Mouse (Mus musculus): Measurements from ENCODE around the gene Negr1.

Negr1 gene

DNA sequence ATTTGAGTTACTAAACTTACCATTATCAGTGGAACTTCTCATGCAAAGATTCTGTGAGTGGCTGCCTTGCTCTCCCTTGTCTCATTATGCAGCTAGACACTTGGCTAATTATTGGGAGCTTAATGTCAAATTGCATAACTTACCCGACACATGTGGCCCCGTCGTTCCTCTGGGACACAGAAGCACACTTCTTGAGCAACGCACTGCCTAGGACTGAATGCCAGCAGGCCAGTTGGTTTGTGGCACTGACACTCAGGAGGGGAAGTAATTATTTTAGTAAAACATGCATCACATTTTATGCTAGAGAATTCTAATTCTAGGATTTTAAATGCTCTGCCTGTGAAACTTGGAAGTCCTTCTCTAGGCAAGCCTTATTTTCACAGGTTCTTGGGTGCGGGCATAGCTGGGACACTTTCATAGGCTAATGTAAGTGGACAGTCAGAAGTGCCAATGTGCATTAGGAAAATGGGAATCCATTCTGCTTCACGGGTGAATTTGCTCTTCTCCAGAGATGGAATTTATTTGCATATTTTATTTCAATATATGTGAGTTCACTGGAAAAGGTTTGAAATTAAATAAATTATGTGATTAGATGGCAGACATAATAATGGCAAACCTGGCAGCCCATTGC is 234.6 kb downstream of the Negr1 start:
- no peak for DNase-seq (ENCODE audit: low read depth, low spot score)

DNA sequence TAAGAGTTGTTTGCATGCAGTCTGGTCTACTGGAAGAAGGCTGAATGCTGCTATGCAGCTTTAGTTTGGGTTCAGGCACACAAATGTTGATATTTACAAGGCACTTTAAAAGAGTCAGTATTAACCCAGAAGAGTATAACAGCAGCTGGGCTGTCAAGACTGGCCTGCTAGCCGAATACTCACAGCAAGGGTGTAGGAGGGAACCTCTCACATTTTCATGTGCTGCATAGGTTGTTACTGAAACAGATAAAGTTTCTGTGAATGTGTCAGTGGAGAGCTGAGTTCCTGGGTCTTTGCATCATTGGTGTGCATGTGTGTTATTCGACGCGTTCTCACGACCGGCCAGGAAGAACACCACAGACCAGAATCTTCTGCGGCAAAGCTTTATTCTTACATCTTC is 237.6 kb downstream of the Negr1 start:
- no peak for DNase-seq (ENCODE audit: low read depth, low spot score)

DNA sequence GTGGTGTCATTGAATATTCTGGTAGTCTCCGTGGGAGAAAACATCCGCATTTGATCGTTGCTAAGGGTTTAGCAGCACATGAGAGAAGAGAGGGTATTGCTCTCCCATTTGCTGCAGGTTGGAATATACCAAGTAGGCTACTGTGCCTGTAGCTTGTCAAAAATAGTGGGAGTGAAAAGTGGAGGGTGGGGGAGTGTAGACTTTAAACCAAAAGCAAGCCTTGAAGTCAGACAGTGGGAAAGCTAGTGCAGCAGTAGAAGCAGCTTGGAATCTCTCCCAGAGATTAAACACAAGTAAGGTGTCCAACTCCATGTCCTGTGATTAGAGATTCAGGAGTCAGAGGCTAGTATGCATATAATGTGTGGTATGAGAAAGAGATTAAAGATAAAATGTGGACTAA is 248.2 kb downstream of the Negr1 start:
- DNase-seq (ENCODE audit: low read depth, low spot score), result no peak

DNA sequence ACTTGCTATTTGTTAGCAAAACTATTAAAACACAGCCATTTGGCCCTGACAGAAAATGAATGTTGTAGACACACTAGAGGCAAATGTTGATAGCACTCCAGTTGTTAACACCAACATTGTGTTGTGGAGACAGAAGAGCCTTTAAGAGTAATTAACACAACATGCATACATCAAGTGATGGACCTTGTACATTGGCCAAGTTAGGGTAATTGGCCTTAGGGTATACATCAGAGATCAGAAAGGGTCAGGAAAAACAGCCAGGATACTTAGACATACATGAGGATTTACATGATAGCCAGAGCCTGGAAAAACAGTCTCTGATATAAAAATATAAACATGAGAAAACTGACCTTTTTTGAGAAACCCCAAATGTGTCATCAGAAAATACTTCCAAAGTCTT is 255.3 kb downstream of the Negr1 start:
- no peak for DNase-seq (ENCODE audit: low read depth, low spot score)

DNA sequence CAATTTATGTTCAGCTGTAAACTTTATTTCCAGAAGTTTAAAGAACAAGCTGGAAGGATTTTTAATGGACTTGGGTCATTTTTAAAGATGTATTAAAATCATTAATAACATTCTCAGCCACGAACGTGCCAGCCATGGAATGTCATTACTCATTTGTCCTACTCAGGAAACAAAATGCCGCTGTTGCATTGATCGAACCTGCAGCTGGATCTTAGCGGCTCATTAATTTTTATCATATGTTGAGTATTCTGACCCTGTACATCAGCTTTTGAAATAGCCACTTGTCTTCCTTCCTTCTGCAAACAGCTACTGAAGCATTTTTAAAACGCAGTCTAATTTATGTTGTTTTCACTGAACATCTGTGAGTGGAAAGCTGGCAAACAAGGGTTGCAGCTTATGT is 255.9 kb downstream of the Negr1 start:
- no peak for DNase-seq (ENCODE audit: low read depth, low spot score)

DNA sequence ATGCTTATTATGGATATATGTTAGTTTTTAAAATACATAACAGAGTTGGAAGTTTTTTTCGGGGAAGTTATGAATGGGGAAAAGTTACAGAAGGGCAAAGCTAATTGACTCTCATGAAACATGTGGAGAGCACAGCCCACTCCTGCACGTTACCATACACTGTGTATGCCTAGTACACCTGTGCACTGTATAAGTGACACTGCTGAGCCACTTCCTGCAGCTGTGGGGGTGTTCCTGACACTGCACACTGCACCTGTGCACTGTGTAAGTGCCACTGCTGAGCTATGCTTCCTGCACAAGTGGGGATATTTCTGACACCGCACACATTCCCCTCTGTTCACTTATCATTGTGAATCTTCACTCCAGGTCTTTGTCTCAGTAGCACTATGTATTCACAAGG is 261.4 kb downstream of the Negr1 start:
- DNase-seq (ENCODE audit: low read depth, low spot score), result no peak

DNA sequence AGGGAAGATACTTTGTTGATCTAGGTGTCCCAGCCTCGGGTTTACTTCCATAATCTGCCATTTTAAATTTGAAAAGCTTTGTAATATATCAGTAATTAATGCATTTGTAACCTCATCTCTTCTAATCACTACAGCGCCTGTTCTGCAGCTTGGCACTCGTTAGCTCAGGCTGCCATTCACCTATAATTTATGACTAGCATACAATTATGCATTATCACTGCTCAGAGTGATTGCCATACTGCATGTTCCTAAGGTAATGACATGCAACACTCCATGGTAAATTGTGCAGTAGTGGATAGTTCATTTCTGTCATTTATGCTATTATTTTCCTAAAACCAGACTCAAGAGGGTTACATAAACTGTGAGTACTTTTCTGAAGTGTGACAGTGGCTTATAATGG is 272.3 kb downstream of the Negr1 start:
- DNase-seq (ENCODE audit: low read depth, low spot score), result no peak

DNA sequence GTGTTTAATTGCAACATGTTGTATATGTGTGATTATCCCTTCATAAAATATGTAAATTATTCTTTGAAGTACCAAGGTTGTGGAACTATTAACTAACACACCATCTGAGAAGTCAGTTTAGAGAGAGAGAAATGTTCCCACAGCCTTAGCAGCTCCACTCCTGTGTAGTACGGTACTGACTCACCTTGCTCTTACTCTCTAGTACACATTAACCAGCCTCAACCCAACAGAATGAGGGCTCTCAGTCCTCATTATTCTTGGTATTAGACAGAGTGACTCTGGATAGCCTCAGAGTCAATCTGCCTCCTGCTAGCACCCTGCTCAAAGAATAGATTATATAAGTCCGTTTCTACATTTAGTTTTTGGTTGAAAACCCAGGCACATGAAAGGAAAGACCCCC is 277.0 kb downstream of the Negr1 start:
- no peak for DNase-seq (ENCODE audit: low read depth, low spot score)

DNA sequence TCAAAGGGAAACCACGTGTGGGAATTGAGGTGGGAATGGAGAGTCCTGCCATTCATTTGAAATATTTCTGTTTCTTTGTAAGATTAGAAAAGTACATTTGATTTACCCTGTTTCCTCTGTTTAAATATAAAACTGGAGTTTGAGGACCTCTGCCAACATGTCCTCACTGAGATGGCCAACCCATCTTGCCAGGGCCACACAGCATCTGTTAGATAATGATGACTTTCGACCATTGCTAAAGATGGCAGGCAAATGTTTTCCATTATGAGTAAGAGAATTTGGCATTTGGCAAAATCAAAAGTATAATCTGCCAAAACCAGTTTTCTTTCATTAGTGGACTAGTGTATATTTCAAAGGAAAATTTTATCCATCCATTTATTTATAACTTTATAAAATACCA is 286.8 kb downstream of the Negr1 start:
- no peak for DNase-seq (ENCODE audit: low read depth, low spot score)

DNA sequence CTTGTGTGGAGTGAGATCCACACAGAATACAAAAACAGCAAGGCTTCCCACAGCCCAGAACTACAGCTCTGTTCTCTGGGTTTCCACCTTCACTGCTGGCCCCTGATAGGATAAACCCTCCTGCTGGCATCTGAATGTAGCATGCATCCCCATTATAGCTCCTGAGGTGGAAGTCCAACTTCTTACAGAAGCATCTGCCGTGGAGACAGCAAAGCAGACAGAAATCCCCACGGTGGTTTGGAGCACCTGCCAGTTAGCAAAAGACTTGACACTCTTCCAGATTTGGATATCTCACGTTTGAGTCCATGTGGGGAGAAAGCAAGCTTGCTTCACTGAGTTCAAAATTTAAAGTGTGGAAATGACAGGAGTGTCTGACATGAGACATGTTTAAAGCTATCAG is 290.3 kb downstream of the Negr1 start:
- DNase-seq (ENCODE audit: low read depth, low spot score), result no peak

DNA sequence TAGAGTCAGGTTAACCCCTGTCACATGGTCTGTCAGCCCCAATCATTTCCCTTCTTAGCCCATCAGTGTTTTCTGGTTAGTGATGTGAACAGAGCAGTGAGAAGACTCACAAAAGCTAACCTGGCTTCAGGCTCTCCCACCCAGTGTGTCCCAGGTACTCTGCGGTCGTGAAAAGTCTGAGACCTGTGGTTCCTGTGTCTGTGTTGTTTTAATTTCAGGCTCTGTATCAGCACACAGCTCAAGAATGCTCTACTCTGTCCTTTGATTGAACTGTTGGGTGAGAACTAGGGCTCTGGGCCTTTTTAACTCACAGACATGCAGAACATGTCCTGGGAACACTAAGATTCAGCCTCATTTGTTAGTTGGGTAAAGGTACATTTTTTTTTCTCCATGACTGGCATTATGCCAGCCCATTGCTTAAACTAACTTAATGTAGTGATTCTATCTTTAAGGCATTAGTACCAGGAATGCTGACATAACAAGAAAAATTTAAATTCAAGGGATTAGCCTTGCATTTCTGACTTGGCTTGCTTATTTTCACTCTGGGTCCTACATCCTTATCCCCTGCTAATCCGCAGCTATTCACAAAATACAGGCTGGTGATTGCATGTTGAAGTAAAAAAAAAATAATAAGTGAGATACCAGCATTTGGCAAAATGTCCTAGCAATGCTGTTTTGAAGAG is 308.8 kb downstream of the Negr1 start:
- no peak for DNase-seq (ENCODE audit: low read depth, low spot score)

DNA sequence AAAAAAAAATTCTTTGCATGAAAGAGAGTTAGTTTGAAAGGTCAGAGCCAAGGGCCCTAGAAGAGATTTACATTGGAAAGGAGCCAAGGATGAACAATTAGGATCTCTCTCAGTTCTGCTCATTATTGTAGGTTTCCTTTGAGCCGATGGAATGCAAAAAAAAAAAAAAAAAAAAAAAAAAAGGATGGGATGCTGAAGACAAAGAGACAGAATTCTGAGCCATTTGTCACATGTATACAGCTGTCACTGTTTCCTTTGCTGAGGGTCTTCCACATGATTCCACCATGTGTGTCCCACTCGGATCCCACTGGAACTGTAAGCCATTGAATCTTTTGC is 309.3 kb downstream of the Negr1 start:
- DNase-seq (ENCODE audit: low read depth, low spot score), result no peak

DNA sequence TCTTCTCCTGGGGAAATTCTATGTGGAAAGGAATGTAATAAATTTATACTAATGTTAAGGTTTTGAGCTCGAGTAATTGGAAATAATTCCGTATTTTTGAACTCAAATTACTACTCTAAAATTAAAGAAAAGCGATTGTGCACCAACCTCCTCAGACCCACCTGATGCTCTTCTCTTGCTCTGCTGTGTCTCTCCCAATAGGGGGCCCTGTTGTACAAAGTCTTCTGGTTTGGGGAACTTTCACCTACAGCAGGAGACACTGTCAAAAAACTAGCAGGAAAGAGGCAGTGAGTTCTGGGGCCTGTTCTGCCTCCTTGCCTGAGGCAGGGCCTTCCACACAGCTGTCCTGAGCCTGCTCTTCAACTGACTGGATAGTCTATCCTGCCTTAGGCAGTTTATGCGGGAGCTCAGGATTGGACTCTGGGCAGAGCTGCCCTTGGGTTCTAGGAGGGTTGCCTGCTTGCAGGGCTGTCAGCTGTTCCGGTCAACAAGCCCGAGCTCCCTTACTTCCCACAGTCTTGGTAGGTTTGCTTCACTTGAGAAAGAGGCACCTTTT is 310.1 kb downstream of the Negr1 start:
- peak; percentile 26 for DNase-seq (ENCODE audit: low read depth, low spot score)

DNA sequence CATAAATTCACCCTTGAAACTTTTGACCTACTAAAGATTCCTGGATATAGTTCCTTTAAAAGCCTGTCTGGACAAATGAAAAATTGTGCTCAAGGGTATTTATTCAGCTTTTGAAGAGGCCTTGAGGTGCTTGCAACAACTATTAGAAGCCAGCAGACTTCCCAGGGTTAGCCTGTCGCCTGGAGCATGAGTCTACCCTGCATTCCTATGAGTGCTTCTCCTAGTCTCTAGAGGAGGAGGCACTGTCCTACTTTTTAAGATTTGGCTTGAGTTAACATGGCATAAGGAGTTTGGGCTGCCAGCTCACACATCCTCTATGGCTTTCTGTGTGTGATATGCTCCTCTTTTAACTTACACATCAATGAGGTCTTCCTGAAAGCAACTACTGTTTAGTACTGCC is 315.0 kb downstream of the Negr1 start:
- no peak for DNase-seq (ENCODE audit: low read depth, low spot score)

DNA sequence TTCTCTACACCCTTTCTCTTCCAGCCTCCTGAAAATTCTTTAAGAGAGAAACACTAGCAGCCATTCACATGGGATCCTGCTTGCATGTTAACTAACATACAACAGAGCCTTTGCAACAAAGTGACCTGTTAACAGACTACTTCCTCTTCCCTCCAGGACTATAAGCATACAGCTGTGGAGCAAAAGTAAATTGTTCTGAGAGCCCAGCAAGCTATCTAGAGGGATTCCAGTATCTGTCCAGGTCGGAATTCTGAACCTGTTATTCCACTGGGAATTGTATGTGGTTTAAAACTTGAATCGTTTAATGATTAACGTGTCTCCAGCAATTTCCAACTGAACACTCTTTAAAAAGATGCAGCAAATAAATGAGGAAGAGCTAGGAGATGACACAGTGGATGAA is 320.5 kb downstream of the Negr1 start:
- no peak for DNase-seq (ENCODE audit: low read depth, low spot score)

DNA sequence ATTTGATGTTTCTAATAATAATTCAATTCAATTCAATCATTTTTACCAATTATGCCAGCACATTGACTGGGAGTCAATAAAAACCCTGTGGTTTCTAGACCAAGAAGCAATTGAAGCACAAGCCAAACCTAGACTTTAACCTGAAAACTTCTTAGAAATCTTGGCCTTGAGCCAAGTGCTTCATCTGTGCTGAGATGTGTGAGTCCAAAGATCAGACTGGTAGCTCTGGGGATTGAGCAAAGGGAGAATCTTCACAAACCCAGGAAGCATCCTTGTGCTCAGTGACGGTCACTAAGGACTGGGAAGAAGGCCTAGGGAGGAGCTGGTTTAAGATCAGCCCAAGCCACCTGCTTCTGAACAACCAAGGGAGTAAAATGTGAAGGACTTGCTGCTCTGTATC is 322.3 kb downstream of the Negr1 start:
- no peak for DNase-seq (ENCODE audit: low read depth, low spot score)

DNA sequence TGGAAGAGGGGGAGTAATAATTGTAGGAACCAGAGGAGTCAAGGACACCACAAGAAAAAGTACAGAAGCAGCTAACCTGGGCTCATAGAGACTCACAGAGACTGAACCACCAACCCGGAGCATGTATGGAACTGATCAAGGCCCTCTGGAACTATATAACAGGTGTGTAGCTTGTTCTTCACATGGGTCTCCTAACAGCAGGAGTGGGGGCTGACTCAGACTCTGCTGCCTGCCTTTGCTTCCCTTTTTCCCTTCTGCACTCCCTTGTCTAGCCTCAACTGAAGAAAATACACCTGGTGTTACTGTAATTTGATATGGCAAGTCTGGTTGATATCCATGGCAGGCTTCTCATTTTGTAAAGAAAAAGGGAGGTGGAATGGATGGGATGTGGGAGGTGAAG is 324.1 kb downstream of the Negr1 start:
- no peak for DNase-seq (ENCODE audit: low read depth, low spot score)

DNA sequence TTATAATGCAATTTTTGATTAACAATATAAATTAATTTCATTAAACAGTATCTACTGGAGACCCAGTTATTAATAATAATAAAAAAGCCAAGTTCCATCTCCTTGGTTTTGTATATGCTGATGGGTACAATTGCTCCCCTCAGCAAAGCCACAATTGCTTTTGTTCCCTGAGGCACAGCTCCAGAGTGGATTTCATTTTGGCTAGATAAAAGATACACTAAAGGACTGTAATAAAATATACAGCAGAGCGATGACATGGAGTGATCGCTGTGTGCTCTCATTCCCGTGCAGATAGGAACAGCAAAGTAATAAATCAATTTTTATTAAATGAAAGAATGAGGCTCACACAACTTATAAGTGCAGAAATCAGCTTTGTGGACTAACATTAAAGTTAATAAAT is 325.3 kb downstream of the Negr1 start:
- no peak for DNase-seq (ENCODE audit: low read depth, low spot score)

DNA sequence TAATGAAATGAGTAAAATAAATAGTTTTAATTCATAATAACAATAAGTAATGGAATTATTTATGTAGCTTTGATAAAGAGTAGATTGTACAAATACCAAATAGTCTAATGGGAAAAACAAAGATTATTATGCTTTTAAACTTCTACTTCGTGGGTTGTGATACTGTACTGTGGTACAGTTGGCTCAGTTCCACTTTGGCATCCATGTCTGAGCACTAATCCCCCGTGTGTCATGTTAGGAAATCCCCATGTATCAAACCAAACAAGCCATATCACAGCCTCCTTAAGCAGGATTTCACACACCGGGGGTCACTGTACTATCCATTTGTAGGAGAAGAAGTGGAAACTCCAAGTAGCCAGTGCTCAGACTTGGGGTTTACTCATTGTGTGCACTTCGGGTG is 329.4 kb downstream of the Negr1 start:
- no peak for DNase-seq (ENCODE audit: low read depth, low spot score)

DNA sequence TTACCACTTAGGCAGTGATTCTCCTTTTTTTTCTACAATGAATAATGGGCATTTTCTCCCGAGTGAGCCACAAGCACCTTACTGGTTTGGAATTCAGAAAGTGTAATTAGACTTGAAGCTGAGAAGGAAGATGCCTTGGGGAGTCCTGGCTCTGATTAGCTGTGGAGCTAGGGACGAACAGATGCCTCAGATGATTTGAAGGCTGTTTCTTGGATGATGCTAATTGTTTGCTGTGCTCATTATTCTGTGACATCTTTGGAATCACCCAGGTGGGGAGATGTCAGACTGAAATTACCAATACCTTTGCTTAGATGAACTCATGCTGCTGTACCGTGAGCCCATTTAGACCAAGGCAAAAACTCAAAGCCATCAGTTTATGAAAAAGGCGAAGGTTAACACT is 333.7 kb downstream of the Negr1 start:
- no peak for DNase-seq (ENCODE audit: low read depth, low spot score)

DNA sequence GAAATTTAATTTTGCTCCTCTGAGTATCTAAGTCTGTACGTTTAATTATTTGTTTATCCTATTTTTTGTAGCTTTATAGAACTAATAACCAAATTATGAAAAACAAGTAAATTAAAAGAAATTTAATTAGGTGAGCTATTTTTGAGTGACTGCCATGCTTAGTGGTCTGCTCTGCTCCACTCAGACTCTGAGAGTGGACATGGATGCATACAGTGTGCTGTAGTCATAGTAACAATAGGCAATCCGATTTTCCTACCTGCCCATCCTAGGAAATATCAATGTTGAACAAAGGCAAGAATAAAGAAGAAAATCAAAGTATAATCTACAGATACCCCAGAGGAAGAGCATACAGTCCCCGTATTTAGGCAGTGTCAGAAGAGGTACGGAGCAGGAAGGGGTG is 334.5 kb downstream of the Negr1 start:
- DNase-seq (ENCODE audit: low read depth, low spot score), result no peak

DNA sequence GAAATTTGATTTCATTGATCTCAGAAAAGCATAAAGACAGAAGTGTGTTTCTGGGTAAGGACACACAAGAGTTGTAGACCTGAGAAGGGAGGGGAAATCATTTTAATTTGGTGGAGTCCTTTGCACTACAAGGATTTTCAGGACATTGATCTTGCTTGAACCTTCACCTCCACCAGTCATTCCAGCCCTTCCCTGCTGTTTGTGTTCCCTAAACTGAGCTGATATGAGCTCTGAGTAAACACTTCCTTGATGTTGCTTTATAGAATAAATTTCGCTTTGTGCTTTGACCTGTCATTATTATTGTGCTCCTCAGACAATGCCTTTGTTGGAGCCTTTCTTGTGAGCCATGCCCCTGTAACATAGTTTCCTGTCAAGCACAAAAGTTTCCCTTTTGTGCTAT is 335.0 kb downstream of the Negr1 start:
- no peak for DNase-seq (ENCODE audit: low read depth, low spot score)

DNA sequence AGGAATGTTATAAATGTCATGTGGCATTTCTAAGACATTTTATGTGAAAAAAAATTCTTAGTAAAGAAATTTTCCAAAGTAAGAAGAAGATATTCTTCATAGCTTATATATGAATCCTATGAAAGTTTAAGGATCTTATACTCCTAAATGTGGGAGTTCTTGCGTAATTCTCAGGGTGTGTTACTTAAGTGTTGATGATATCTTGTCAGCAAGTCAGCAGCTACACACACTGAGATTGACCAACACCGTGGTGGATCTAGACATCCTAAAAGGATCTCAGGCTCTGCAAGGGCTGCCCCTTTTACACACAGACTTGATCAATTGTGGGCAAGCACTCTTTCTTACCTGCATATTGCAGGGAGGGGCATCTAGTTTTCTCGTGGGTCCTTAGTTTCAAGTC is 339.5 kb downstream of the Negr1 start:
- no peak for DNase-seq (ENCODE audit: low read depth, low spot score)

Measured in ES-CJ7 (cell line).